Mouse (Mus musculus) liver, postnatal 0 days (tissue): ENCODE data around the gene Pitpnm3.

Experiments
- CTCF ChIP-seq: sonication (generic); IDR thresholded peaks from 2 replicates; pipeline ENCODE4 v1.5.1; 2016; ENCODE audit warnings: antibody characterized with exemption, low read depth
- EP300 ChIP-seq: IDR thresholded peaks from 2 replicates; pipeline ENCODE4 v1.6.1; 2016; ENCODE audit warnings: antibody characterized with exemption, low read depth, mild to moderate bottlenecking

DNA sequence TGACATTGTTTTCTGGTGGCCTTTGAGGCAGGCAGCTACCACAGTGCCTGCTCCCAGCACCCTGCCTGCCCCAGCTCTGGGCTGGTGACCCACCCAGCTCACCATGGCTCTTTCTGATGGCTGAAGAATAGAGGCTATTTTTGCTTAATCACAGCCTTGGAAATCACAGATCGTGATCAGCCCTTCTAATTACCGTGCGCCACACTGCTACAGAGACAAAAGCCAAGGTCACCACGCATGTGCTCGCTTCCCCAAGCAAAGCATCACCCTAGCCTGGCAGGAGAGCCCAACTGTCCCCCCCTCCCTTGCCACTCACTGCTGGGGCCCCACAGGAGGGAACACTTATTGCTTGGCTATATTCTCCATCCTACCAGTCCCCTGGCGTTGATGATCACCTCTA is 55.1 kb downstream of the Pitpnm3 start:
- TF ChIP-seq CTCF (no peak), EP300 (no peak)
